Mouse (Mus musculus) inflammation-experienced regulatory T-cells, adult 6 months (primary cell): Measurements from ENCODE around the gene Ndufa3. TPM values are rescaled to one million over a fixed set of nuclear protein-coding genes. Genes with fewer than 3 reads are reported as not detected.
A peak's percentile ranks its signal among the peaks of the same experiment; 100 is the strongest.

Experiments
- ATAC-seq: one replicate; pipeline ENCODE4 v1.8.0; 2017
- polyA plus RNA-seq, 3 experiments: library from polyadenylated mRNA; unstranded; fragments of 100-300 nt; shearing (Covaris generic); gene quantifications; one replicate each; pipeline ENCODE4 v1.2.1; 2017

Ndufa3 gene
- polyA plus RNA-seq, 3 experiments from 2014 or later: 608 to 774 (median 726) TPM

DNA sequence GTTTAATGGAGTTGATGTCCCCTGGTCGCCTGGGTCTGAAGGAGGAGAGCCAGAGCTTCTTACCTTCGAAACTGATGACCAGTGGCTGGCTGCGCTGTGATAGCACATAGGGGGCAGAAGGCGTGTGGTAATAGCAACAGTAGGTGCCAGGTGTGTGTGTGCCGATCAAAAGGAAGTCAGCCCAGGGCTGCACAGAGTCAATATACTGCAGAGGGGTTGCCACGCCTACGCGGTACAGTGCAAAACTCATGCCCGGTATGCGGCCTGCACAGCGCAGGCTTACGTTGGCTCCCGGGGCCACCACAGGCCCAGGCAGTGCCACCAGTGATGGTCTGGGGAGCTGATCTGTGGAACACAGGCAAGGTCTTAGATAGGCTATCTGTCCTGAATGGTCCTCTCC, 6.2 kb upstream of the Ndufa3 start:
- no peak for ATAC-seq

- ATAC-seq: no peak
These were observed 3.2 kb upstream of the Ndufa3 start for GRCm38 (mm10) chr7:3614021-3614420.

DNA sequence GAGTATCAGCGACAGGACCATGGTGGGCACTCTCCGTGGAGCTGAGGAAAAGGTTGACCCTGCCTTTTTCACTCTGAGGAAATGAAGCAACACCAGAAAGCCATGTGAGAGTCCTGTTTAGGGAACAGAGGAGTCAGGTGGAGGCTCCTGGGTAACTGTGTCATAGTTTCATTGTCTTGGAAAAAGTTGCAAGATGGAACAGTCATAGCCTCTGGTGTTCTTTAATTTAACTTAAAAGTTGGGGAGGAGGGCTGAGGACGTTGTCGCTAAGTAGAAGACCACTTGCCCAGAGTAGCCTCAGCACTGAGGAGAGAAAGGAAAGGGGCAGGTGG, 1.1 kb upstream of the Ndufa3 start, which contains the start of gene Oscar:
Gene Oscar (minus strand): TSS at position 101 of the 332 bp plus-strand sequence.
- no peak for ATAC-seq

- peak; percentile 41 for ATAC-seq
These were observed 558 bp upstream of the Ndufa3 start for GRCm38 (mm10) chr7:3616389-3617241.

- no peak for ATAC-seq
These were observed 11.9 kb downstream of the Ndufa3 start for GRCm38 (mm10) chr7:3629030-3629429.

DNA sequence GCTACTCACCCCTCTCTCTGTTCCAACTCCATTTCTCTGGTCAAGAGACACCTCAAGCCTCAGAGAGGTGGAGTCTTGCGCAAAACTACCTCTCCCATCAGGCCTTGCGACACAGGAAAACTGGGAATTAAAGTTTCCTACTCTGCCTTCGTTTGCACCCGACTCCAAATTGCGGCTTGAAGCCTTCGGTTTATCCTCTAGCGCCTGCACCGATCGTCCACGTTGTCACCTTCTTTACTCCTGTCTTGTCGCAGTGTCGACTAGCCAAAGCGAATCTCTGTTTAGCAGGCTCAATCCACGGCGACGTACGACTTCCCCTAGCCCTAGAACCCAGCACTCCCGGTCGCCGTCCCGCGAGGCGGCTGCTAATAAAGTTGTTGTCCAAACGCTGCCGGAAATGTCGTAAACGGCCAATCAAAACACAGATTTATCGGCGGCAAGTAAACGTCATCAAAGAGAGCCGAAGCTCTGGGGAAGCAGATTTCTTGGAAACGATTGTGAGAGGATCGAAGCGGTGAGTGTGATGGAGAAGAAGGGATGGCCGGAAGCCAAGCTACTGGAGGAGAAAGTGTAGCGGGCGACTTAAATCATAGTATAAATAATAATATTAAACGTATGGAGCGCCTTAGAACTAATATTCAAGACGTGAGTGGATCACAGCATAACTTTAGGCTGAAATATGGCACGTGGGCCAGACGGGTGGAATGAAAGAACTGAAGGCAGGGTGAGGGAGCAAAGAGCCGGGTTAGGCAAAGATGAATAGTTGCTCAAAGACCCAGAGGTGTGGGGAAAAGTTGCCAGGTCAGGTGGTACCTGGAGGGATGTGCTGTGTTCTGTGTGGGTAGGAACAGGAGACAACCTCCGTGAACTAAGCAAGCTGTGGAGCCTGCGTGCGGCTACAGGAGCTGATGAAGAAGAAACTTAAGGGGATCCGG, 12.6 kb downstream of the Ndufa3 start, which contains the start of the genes Tfpt and Prpf31:
Gene Tfpt (minus strand): TSS at position 387 of the 935 bp plus-strand sequence.
Gene Prpf31 (plus strand): TSS at position 443 of the 935 bp plus-strand sequence.
- ATAC-seq: peak; percentile 88

- ATAC-seq: no peak
These were observed 13.3 kb downstream of the Ndufa3 start for GRCm38 (mm10) chr7:3630478-3630815.

GRCm38 (mm10) chr7:3643412-3643811, 26.2 kb downstream of the Ndufa3 start:
- no peak for ATAC-seq

- no peak for ATAC-seq
These were observed 26.7 kb downstream of the Ndufa3 start for GRCm38 (mm10) chr7:3643843-3644242.

GRCm38 (mm10) chr7:3644348-3644671, 27.1 kb downstream of the Ndufa3 start:
- ATAC-seq: no peak

GRCm38 (mm10) chr7:3644672-3645487, 27.7 kb downstream of the Ndufa3 start, which contains the start of gene Cnot3:
Gene Cnot3, plus strand, starts transcription at chr7:3645268.
- peak; percentile 87 for ATAC-seq

- ATAC-seq: no peak
These were observed 28.4 kb downstream of the Ndufa3 start for GRCm38 (mm10) chr7:3645488-3646025.

DNA sequence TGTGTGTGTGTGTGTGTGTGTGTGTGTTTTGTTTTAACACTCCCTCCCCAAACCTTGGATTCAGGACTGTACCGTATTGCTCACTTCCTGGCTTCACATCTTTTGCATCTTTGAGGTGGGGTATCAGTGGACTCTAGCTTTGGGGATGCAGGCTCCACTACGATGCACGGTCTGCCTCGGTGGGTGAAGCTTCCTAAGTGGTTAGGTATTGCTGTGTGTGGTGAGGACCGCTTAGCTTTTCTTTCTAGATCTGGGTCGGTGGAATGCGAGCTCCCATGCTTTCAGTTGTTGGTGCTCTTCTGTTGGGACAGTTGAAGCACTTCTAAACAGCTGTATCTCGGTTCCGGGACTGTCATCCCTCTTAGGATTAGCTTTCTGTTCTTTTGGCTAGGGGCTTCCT, 29.0 kb downstream of the Ndufa3 start:
- ATAC-seq: no peak

GRCm38 (mm10) chr7:3646641-3647040, 29.5 kb downstream of the Ndufa3 start:
- ATAC-seq: no peak

GRCm38 (mm10) chr7:3656966-3657365, 39.8 kb downstream of the Ndufa3 start:
- ATAC-seq: no peak

- ATAC-seq: no peak
These were observed 41.4 kb downstream of the Ndufa3 start for GRCm38 (mm10) chr7:3658578-3658977.

DNA sequence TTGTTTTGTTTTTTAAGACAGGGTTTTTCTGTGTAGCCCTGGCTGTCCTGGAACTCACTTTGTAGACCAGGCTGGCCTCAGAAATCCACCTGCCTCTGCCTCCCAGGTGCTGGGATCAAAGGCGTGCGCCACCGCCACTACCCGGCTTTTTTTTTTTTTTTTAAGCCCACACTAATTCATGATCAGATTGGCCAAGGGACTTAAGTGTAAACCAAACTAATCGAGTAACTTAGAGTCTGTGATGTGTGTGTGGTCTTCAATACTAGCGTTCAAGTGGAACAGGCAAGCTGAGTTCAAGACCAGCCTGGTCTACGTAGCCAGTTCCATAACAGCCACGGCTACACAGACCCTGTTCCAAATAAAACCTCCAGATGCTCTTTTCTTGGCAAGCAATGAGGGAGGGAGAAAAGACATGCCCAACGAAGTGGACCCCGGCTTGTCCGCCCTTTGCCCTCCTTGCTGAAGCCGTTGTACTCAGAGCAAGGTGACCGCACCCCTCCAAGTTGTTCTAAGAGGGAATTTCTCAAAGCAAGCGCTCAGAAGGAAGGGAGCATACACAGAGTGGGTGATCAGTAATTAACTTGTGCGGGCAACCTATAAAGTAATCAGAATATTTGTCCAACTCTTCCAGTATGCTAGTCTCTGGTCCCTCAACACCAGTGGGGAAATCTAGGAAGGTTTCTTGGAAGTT, 47.5 kb downstream of the Ndufa3 start:
- ATAC-seq: no peak

GRCm38 (mm10) chr7:3665215-3666114, 48.3 kb downstream of the Ndufa3 start, which contains the start of gene Leng1:
Gene Leng1, minus strand, starts transcription at chr7:3665840.
- peak; percentile 97 for ATAC-seq

GRCm38 (mm10) chr7:3666921-3667391, 49.8 kb downstream of the Ndufa3 start:
- ATAC-seq: no peak
